Mouse (Mus musculus): ENCODE results near the gene Fam168a.
"Not testable (repeated sequence)": the region's sequence is repeated elsewhere in the genome, so short reads cannot be mapped to it uniquely, and the experiment has no call there.

Fam168a gene

DNA sequence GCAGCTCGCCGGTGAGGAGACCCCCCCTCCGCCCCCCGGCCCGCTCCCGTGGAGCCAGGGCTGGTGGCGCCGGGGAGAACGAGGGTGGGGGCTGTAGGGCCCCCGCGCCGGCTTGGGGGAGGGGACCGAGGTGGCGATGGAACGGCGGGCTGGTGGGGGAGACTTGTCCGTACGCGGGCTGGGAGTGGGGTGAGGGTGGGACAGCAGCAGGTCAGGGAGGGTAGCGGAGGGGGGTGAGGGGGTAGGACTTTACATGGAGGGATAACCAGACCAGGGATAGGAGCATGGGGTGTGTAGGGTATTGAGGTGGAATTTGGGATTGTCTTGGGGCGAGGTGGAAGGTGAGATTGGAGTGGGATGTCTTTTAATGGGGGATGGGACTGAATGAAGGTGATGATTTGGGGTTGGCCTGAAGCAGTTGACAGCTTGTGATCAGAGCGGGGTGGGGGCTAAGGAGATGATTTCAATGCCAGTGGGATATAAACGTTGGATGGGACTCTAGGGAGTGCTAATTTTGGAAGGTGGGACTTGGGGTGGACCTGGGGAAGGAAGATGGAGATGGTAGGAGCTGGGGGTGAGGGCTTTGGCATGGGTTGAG is 547 bp downstream of the Fam168a start:
- no peak for DNase-seq (ENCODE audit: low spot score)

- DNase-seq (ENCODE audit: low spot score) = no peak
These were observed 12.3 kb downstream of the Fam168a start for GRCm38 (mm10) chr7:100718741-100719140.

DNA sequence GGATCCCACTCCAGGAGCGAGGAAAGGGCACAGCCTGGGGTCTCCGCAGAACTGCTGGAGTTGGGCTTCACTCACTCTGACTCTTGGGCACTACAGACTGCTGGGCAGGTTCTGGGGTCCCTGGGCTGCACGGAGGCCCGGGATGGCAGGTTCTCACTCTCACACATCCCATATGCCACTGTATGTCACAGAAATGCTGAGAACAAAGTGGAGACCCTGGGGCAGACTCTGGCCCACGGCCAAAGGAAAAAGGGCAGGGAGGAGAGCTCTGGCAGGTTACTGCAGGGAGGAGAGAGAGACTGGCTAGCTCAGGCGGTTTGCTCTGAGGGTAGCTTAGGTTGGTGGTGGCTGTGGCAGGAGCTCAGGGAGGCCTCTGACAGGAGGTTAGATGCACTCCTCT is 15.8 kb downstream of the Fam168a start:
- no peak for DNase-seq (ENCODE audit: low spot score)

DNA sequence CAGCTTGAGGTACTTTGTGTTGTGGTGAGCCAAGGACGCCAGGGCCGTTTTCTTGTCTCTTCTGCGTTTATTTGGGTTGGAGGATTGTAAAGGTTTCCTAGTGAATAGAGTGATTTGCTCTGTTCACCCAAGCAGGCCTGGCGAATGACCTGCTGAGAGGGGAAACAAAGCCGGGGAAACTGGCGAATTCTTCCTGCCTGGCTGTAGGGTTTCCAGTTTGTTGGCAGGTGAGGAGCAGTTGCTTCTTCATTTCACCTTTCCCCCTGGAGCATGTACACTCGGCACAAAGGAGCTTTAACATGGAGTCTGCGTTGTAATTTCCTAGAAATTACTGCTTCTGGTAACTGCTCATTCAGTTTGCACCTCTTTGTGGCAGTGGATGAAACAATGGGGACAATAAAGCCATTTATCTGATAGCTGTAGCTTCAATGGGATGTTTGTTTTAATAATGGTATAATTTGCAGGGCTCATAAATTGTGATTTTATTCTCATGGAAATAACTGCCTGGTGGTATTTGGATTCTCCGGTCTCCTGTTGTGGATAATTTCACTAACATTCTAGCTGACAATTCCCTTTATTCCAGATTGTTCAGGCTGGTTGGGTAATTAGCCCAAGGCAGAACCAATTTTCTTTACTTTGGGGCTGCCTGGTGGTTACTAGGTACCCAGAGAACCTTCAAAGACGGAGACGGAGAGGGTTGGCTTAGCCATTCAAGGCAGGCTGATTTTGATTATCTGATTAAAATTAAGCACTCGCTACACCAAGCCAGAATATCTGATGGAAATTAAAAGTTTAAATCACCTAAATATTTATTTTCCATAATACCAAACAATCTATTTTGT is 17.2 kb downstream of the Fam168a start:
- no peak for DNase-seq (ENCODE audit: low spot score)

DNA sequence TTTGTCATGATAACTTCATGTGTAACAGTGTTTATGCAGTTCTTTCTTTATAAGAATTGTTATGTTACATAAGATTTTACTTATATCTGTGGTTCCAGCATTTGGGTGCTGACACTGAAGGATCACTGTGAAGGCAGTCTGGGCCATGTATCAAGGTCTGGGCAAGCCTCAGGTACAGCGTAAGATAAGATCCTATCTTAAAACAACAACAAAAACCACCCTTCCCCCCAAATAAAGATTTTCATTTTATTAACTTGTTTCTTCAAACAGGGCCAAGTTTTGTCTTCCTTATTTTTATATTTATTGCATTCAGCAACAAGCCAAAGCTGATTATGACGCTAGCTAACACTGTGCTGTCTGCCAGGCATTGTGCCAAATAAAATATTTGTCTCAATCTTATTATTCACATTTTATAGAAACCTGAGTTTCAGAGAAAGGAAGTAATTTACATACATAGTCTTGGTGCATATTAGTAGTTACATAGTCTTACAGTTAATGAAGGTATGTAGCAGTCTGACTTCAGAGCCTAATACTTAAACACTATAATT is 21.2 kb downstream of the Fam168a start:
- DNase-seq (ENCODE audit: low spot score) = no peak

DNA sequence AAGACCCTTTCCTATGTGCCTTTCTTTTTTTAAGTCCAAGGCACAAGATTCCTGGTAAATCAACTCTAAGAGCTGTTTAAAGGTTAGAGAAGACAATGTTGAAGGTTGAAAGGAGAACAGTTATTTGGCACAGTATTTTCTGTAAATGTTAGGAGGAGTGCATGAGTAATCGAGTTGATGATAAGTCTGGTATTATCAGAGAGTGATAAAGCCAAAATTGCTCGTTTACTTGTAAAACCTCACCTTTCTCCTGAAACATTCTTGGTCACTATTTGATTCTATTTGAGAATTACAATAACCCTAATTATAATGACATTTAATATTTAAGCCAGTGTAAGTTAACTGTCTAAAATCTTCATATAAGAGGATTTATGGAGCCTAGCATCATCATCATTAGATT is 23.3 kb downstream of the Fam168a start:
- no peak for DNase-seq (ENCODE audit: low spot score)

DNA sequence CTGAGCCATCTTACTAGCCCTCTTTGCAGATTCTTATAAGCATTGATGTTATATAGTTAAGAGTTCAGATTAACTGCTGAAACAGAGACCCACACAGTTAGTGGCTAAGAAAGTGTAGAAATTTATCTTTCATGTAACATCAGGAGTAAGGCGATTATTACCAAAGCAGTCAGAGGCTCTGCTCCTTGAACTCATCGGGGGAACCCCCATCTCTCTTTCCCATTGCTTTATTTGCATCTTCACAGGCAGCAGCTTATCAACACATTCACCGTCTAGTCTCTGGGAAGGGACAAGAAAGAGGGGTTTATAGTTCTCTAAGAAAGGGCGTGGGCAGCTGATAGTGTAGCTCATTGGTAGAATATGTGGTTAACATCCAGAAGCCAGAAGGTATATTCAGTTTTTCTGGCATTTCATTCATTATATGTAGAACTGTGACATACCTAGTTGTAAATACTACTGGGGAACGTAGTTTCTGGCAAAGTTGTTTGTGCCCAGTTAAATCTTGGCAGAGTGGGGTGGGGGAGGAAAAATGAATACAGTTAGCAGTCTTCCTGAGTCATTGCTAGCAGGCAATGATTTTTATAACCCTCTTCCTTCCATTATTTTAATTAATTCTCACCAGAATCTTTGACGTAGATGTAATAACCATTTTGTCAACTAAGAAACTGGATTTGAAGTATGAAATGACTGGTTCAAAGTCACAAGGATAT is 26.1 kb downstream of the Fam168a start:
- no peak for DNase-seq (ENCODE audit: low spot score)

GRCm38 (mm10) chr7:100733051-100733813 is 26.8 kb downstream of the Fam168a start:
- no peak for DNase-seq (ENCODE audit: low spot score)

DNA sequence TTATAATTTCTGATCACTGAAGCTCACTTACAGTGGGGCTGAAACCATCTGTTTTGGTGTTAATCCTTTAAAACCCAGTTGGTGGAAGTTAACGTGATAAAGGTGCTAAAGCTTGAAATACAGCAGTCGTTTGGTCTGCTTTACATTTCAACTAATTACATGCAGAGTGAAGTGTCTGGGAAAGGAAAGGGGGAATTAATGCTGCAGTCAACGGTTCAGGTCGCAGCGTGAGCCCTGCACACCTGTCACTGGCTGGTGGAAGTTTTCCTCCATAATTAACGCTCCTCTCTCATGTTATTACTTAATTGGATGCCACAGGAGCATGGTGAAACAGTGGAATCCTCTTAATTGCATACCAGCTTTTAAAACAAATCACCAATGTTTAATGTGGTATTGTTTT is 27.8 kb downstream of the Fam168a start:
- no peak for DNase-seq (ENCODE audit: low spot score)

- not testable (repeated sequence) for DNase-seq (ENCODE audit: low spot score)
These were observed 28.5 kb downstream of the Fam168a start for GRCm38 (mm10) chr7:100734905-100735304.

DNA sequence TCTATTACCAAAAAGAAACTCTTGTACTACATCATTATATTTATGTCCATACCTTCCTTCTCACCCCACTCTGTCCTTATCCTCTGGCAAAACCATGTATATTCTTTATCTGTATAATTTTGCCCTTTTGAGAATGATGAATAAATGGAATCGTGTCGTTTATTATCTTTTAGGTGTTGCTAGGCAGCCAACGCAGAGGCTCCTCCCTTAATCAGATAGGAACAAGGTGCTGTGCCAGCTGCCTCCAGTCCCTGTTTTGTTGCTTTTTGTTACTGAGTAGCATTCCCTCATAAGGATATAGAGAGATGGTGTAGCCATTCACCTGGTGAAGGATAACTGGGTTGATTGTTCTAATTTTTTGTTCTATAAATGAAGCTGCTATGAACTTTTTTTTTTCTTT is 29.7 kb downstream of the Fam168a start:
- no peak for DNase-seq (ENCODE audit: low spot score)

DNA sequence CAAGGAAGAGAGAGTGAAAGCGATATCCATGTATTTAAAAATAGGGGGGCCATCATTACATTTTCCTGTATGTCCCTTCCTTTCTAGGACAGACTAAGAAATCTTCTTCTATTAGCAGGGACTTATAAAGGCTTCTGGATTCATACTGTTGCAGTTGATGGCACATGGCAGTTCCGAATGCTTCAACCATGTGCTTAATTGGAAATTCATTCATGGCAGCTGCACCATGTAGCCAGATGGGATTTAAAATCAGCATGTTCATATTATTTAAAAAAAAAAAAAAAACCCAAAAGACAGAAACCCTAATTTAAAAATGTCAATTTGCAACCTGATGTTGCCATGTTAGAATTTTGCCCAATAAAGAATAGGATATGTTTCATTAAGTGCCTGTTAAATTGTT is 37.9 kb downstream of the Fam168a start:
- DNase-seq (ENCODE audit: low spot score) = no peak

GRCm38 (mm10) chr7:100750101-100750500 is 43.7 kb downstream of the Fam168a start:
- no peak for DNase-seq (ENCODE audit: low spot score)

- peak; percentile 43 for DNase-seq (ENCODE audit: low spot score)
These were observed 52.3 kb downstream of the Fam168a start for GRCm38 (mm10) chr7:100758718-100759117.

- no peak for DNase-seq (ENCODE audit: low spot score)
These were observed 56.3 kb downstream of the Fam168a start for GRCm38 (mm10) chr7:100762726-100763125.

DNA sequence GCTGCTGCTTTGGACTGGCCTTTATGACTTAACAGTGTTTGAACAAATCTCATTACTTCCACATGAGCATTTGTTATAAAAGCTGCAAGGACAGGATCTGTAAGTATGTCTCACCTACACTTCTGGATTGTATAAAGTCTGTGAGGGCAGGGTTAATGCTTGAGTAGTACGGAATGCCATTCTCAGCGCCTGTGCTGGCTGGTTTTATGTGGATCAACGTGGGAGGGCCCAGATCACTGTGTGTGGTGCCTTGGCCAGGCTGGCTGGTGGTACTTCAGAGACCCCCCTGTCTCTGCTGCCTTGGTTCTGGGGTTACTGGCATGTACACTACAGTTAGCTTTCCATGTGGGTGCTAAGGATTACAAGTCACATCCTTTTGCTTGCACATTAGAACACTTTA is 61.1 kb downstream of the Fam168a start:
- no peak for DNase-seq (ENCODE audit: low spot score)

DNA sequence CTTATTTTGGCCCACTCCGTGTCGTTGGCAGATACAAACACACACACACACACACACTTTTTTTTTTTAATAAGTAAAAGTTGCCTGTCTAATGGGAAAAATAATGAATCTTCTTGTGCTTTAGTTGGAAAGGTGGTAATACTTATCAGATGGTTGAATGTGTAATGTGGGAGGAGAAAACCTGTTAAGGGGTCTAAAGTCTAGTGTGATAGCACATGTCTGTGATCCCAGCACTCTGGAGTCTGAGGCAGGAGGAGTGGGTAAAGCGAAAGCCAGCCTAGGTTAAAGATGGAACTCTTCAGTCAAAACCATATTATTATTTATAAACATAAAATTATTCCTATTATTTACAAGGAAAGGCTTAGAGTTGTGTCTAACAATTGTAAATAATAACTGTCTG is 61.6 kb downstream of the Fam168a start:
- no peak for DNase-seq (ENCODE audit: low spot score)

DNA sequence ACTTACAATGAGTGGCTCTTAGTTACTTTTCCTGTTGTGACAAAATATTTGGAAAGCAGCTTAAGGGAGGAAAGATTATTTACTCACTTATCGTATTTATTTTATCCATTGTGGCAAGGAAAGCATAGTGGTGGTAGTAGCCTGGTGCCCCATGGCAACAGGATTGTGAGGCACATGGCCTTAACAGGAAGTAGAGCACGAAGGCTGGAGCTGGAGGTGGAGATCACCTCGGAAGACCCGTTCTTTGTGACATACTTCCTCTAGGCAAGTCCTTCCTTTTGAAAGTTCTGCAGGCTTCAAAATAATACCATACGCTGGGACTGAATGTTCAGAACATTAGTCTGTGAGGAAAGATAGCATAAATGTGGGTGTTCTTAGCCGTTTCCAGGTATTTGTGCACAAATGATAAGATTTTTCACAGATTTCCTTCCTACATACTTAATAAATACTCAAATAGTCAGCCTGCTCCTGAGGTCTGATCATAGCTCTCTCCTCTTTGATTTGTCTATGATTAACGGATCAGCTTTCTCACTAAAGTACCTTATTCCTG is 63.2 kb downstream of the Fam168a start:
- DNase-seq (ENCODE audit: low spot score) = no peak

- DNase-seq (ENCODE audit: low spot score) = no peak
These were observed 64.4 kb downstream of the Fam168a start for GRCm38 (mm10) chr7:100770669-100771341.

GRCm38 (mm10) chr7:100774189-100774588 is 67.8 kb downstream of the Fam168a start:
- no peak for DNase-seq (ENCODE audit: low spot score)

DNA sequence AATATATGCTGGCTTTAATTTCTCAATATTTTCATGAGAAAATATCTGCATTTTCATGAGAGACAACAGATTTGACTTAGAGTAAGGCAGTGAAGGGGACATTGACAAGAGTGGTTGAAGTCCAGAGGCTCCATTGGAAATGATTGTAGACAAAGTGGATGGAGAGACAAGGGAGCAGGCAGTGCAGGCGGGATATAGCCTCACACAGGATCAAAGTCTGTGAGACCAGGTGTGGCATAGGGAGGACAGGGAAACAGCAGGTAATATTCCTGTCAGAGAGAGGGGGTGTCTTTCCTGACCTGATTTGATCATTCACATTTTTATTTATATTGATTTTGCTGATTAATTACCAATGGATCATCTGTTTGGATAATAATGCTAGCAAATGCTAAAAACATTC is 69.4 kb downstream of the Fam168a start:
- DNase-seq (ENCODE audit: low spot score) = no peak
